Mouse (Mus musculus) kidney, postnatal 0 days (tissue): ENCODE measurements at regions not wholly inside any gene's neighbourhood (a gene's known extent, or its start where the extent isn't known, plus 50 kb on each side); places are given as distances from the start of the nearest gene placed in this dataset.

Experiments used
- ATAC-seq: fragments of 200-750 bp; cut with Nextera tagmentation; replicated peaks from 2 replicates; pipeline ENCODE4 v1.8.0; 2017; ENCODE audit warnings: low read depth, moderate number of reproducible peaks, moderate TSS enrichment, moderate library complexity; ENCODE audit not compliant: low FRiP score
- DNase-seq: peaks from one replicate; pipeline ENCODE4 v3.0.0-alpha.2; 2016; ENCODE audit warnings: low spot score
- H3K27ac ChIP-seq: fragments of 300-500 bp; sonication (generic); 2 replicates; pipeline ENCODE4 v1.5.1; 2014; ENCODE audit warnings: mild to moderate bottlenecking
- H3K27me3 ChIP-seq: fragments of 300-500 bp; sonication (generic); 2 replicates; pipeline ENCODE4 v1.6.1; 2014; ENCODE audit warnings: low read length, mixed read lengths; ENCODE audit not compliant: insufficient read depth
- H3K36me3 ChIP-seq: fragments of 300-500 bp; sonication (generic); 2 replicates; pipeline ENCODE4 v1.6.1; 2014; ENCODE audit warnings: low read length, mixed read lengths; ENCODE audit not compliant: insufficient read depth
- H3K4me1 ChIP-seq: fragments of 300-500 bp; sonication (generic); replicated peaks from 2 replicates; pipeline ENCODE4 v1.6.1; 2014; ENCODE audit warnings: antibody characterized with exemption, low read length, mixed read lengths; ENCODE audit not compliant: insufficient read depth
- H3K4me2 ChIP-seq: fragments of 300-500 bp; sonication (generic); 2 replicates; pipeline ENCODE4 v1.6.1; 2014; ENCODE audit warnings: mild to moderate bottlenecking, low read length, moderate library complexity, mixed read lengths
- H3K4me3 ChIP-seq: fragments of 300-500 bp; sonication (generic); replicated peaks from 2 replicates; pipeline ENCODE4 v1.5.1; 2014; ENCODE audit warnings: low read depth, low read length
- H3K9ac ChIP-seq: fragments of 300-500 bp; sonication (generic); 2 replicates; pipeline ENCODE4 v1.6.1; 2014; ENCODE audit warnings: low read depth, low read length
- H3K9me3 ChIP-seq: fragments of 300-500 bp; sonication (generic); replicated peaks from 2 replicates; pipeline ENCODE4 v1.6.1; 2016; ENCODE audit warnings: low read length, inconsistent platforms, mixed read lengths
- CTCF ChIP-seq: IDR thresholded peaks from 2 replicates; pipeline ENCODE4 v1.5.1; 2016; ENCODE audit warnings: antibody characterized with exemption, low read depth, mild to moderate bottlenecking, moderate library complexity
- WGBS: fragments of 180-500 bp; shearing (Covaris S2); extraction: QIAGEN DNeasy Blood & Tissue Kit; methylation state at CpG from one replicate; pipeline ENCODE4 v1.1.7; 2014; 5-methylcytosine and 5-hydroxymethylcytosine counted together

DNA sequence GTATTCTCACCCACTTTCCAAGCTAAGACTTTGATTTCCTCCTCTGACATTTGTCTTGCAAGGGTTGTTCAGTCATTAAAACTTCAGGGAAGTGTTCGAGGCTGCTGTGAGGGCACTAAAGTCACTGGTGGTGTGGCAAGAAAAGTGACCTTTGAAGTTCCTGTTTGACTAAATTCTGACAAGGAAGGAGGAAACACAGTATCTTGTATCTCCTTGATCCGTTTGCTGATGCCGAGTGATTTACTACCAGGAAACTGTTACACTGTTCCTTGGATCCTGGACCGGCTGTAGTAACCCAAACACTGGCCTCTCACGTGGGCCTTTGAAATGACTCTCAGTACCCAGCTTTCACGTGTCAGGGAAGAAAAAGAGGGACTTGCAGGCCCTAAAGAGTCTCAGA is 53.5 kb upstream of the Ralgapa2 start:
- H3K36me3 ChIP-seq, result no peaks in the 10 kb centered on the region
- no peak for TF ChIP-seq CTCF
- 12% methylated on average over 6 of the region's 6 CpGs for WGBS
- H3K4me3 ChIP-seq, result no peak overlapping the region
- H3K9me3 ChIP-seq, result no peaks in the 10 kb centered on the region
- H3K4me2 ChIP-seq, result no peak overlapping the region
- 0 out of 2 replicates have a peak, but pooled peaks cover 6% of the 10 kb centered on the region for H3K4me1 ChIP-seq
- H3K27me3 ChIP-seq, result no peaks in the 10 kb centered on the region
- DNase-seq (peak; percentile 48), ATAC-seq (no peak)
- H3K27ac ChIP-seq, result no peak overlapping the region
- H3K9ac ChIP-seq, result no peak overlapping the region

DNA sequence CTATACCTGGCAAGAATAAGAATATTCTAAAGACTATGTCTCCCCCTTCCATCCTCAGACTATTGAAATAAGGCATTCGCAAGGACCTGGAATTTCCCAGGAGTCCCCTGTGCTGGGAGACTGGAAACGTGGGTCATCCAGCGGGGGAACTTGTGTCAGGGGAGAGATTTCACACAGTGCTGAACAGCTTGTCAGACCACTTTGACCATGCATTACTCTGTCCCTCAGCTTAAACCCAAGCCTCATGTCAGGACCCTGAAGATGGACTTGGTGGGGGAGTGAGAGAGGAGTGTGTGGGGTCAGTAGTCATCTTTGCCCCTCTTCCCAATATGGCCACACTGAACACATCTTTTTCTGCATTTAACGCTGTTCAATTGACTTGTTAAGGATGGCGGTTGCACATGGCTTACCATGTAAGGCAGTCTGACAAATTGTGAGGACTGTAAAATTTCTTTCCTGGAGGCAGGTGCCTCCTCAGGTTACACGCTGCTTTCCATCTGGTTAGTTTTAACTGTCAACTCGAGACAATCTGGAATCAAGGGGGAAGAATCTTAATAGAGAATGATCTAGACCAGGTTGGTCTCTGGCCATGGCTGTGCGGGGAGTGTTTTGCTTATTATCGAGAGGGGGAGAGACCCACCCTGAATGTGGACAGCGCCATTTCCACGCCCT is 56.2 kb upstream of the Ralgapa2 start:
- Histone ChIP-seq H3K4me3 (no peak overlapping the region), H3K27me3 (no peaks in the 10 kb centered on the region), H3K4me2 (no peak overlapping the region), H3K36me3 (no peaks in the 10 kb centered on the region), H3K4me1 (0 out of 2 replicates have a peak, but pooled peaks cover 6% of the 10 kb centered on the region), H3K27ac (no peak overlapping the region), H3K9me3 (no peaks in the 10 kb centered on the region), H3K9ac (no peak overlapping the region)
- peak; percentile 35 for DNase-seq
- TF ChIP-seq CTCF, result no peak
- WGBS, result 37% methylated on average over 11 of the region's 11 CpGs
- 0 out of 2 replicates have a peak, but pooled peaks have one; percentile 36 for ATAC-seq

DNA sequence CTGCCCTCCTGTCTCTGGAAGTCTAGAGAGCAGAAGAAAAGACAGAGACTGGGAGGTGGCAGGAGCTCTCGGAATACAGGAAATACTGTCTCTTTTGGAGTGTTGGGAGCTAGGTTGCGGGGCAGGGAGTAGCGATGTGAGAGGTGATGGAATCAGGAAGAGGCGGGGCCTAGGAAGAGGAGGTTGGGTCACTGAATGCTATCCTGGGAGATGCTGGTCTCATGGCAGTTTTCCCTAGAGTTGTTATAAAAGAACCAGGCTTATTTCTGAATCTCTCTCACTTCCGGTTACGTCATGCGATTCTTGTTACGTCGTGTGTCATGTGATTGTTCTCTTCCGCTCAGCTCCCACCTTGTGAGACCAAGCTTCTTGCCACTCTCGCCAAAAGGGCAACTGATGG is 58.9 kb upstream of the Ralgapa2 start:
- H3K4me1 ChIP-seq, result 0 out of 2 replicates have a peak, but pooled peaks cover 6% of the 10 kb centered on the region
- no peaks in the 10 kb centered on the region for H3K27me3 ChIP-seq
- no peaks in the 10 kb centered on the region for H3K9me3 ChIP-seq
- no peak for DNase-seq
- no peak for TF ChIP-seq CTCF
- WGBS, result 89% methylated on average over 11 of the region's 11 CpGs
- no peaks in the 10 kb centered on the region for H3K36me3 ChIP-seq
- ATAC-seq, result no peak
- no peak overlapping the region for H3K9ac ChIP-seq
- H3K27ac ChIP-seq, result no peak overlapping the region
- H3K4me2 ChIP-seq, result no peak overlapping the region
- no peak overlapping the region for H3K4me3 ChIP-seq

DNA sequence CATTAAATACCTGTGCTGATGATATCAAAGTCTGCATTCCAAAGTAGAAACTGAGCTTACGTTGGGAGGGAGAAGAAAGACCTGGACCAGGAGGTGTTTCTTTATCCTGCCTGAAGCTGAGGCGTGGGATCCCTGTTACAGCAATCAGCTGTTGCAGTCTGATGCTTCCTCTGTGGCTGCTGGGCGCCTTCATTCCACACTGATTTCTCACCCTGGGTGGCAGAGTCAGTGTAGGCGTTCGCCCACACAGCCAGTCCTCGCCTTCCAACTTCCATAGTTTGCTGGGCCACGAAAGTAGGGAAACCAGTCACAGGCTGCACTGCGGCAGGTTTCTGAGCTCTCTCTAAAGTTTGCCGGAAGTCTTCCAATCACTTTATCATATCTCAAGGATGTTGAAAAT is 59.7 kb upstream of the Ralgapa2 start:
- Histone ChIP-seq H3K27me3 (no peaks in the 10 kb centered on the region), H3K9me3 (no peaks in the 10 kb centered on the region), H3K9ac (no peak overlapping the region), H3K4me3 (no peak overlapping the region), H3K36me3 (no peaks in the 10 kb centered on the region), H3K27ac (no peak overlapping the region), H3K4me1 (0 out of 2 replicates have a peak, but pooled peaks cover 6% of the 10 kb centered on the region), H3K4me2 (no peak overlapping the region)
- DNase-seq, result no peak
- no peak for ATAC-seq
- WGBS, result 92% methylated on average over 9 of the region's 9 CpGs
- no peak for TF ChIP-seq CTCF

DNA sequence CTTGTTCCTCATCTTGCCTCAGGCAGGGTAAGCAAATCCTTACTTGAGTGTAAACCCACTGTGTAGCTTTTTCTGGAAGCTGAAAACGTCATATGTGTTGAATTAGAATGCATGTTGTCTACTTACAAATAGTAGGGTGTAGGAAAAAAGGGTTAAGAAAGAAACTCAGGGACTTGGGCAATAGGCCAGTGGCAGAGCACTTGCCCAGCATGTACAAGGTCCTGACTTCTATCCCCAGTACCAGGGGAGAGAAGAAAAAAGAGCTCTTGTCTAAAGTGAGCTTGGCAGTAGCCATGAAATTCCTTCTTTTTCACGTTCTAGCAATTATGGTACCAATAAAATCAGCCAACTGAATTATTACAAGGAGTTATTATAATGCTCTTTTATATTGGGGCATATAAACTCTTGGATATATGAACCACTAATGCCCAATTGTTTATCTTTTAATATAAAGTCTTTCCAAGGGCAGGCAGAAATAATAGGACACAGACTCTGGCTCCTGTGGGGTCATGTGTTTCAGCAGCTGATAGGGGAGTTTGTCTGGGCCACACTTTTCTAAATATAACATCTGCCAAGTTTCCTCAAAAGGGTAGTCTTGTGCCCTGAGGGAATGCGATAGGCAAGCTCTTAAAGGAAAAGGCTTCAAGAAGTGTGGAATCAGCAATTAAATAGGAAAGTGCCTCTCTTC is 63.6 kb upstream of the Ralgapa2 start:
- H3K9me3 ChIP-seq, result no peaks in the 10 kb centered on the region
- H3K4me2 ChIP-seq, result no peak overlapping the region
- 0 out of 2 replicates have a peak overlapping the region, but pooled peaks have one; percentile 25 for H3K27ac ChIP-seq
- TF ChIP-seq CTCF, result no peak
- no peak for ATAC-seq
- DNase-seq, result no peak
- H3K4me3 ChIP-seq, result no peak overlapping the region
- no peaks in the 10 kb centered on the region for H3K4me1 ChIP-seq
- WGBS, result 43% methylated on average over 3 of the region's 3 CpGs
- no peaks in the 10 kb centered on the region for H3K36me3 ChIP-seq
- no peak overlapping the region for H3K9ac ChIP-seq
- H3K27me3 ChIP-seq, result no peaks in the 10 kb centered on the region

DNA sequence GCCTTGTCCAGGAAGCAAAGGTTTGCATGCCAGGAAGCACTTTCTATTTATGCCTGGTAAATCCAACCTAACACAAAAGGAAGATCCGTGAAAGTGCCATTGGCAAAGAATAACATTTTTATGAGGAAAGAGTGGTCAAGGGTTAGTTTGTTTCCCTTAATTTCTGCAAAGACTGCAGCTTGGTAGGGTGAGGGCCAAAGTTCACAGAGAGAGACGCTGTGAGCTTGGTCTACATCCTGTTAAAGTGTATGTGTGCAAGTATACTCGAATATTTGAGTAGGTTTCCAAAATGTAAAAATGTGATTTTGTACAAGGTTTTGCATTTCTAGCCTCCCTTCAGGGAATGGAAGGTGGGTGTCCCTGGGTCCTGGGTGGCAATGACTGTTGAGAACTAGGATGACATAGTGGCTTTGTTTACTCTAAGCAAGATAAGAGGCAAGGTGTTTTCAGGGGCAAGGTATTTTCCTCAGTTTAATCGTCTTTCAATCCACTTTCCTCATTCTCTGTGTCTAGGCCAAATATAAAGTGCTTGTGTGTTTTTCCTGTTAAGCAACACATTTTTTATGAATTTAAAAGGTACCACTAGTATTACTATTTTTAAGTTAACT is 64.3 kb upstream of the Ralgapa2 start:
- no peak overlapping the region for H3K4me2 ChIP-seq
- H3K4me1 ChIP-seq, result no peaks in the 10 kb centered on the region
- ATAC-seq (no peak), DNase-seq (peak; percentile 22)
- TF ChIP-seq CTCF, result no peak
- no peaks in the 10 kb centered on the region for H3K9me3 ChIP-seq
- H3K27me3 ChIP-seq, result no peaks in the 10 kb centered on the region
- H3K36me3 ChIP-seq, result no peaks in the 10 kb centered on the region
- H3K27ac ChIP-seq, result peak overlapping the region; percentile 25; the same call in 1 of the 2 replicates
- no peak overlapping the region for H3K9ac ChIP-seq
- 39% methylated on average over 4 of the region's 4 CpGs for WGBS
- no peak overlapping the region for H3K4me3 ChIP-seq
